Mouse (Mus musculus) ES-Bruce4 (cell line): ENCODE measurements around the gene Mcrip2.
A peak's percentile ranks its signal among the peaks of the same experiment; 100 is the strongest.

Experiments
- CTCF ChIP-seq: IDR thresholded peaks from one replicate; pipeline ENCODE4 v1.8.1; 2011; ENCODE audit warnings: low read depth, low read length
- EP300 ChIP-seq: IDR thresholded peaks from 2 replicates; pipeline ENCODE4 v1.6.1; 2011; ENCODE audit warnings: low read depth, low read length; ENCODE audit not compliant: insufficient read depth
- POLR2A ChIP-seq: IDR thresholded peaks from one replicate; pipeline ENCODE4 v1.8.1; 2011; ENCODE audit warnings: low read length; ENCODE audit not compliant: insufficient read depth

GRCm38 (mm10) chr17:25818851-25819780, 49.4 kb downstream of the Mcrip2 start:
- TF ChIP-seq CTCF (no peak), POLR2A (peak; percentile 12), EP300 (no peak)
